Mouse (Mus musculus) MEL (cell line): Measurements from ENCODE around the gene Kcnj2.

Experiments
- CTCF ChIP-seq, 3 experiments: IDR thresholded peaks in 2 of 3; conservative IDR thresholded peaks in 1 of 3; 2 replicates each; pipeline ENCODE4 v1.5.1; 2011 to 2012; ENCODE audit warnings: low read length in 3 of 3, low read depth in 2 of 3, mild to moderate bottlenecking in 2 of 3, improper control_type of control experiment in 1 of 3, inconsistent platforms in 1 of 3, mixed read lengths in 1 of 3, moderate library complexity in 1 of 3; ENCODE audit not compliant: control insufficient read depth in 1 of 3, insufficient read depth in 1 of 3, poor library complexity in 1 of 3, severe bottlenecking in 1 of 3
- KAT2A ChIP-seq: conservative IDR thresholded peaks from 2 replicates; pipeline ENCODE4 v1.6.1; 2012; ENCODE audit warnings: low read depth, low read length, improper control_type of control experiment, inconsistent platforms
- RCOR1 ChIP-seq: IDR thresholded peaks from 2 replicates; pipeline ENCODE4 v1.6.1; 2012; ENCODE audit warnings: low read depth, mild to moderate bottlenecking, inconsistent platforms, low read length, improper control_type of control experiment
- UBTF ChIP-seq: IDR thresholded peaks from 2 replicates; pipeline ENCODE4 v1.6.1; 2012; ENCODE audit warnings: low read depth, mild to moderate bottlenecking, inconsistent platforms, low read length, improper control_type of control experiment, moderate library complexity, borderline replicate concordance; ENCODE audit not compliant: insufficient read depth

- TF ChIP-seq UBTF (no peak), CTCF (IDR thresholded peaks at IDR 0.05 in 2 of 3, conservative IDR thresholded peaks at IDR 0.05 in 1 of 3; ENCODE audit: control insufficient read depth in 1 of 3, insufficient read depth in 1 of 3, low read depth in 2 of 3, low read length in 3 of 3, poor library complexity in 1 of 3, severe bottlenecking in 1 of 3) (no peak), RCOR1 (no peak), KAT2A (no peak)
Observed at GRCm38 (mm10) chr11:111067787-111068186, 1.8 kb downstream of the Kcnj2 start.
